Mouse (Mus musculus) thymus, postnatal 0 days (tissue): ENCODE results near the gene Tmem252. TPM values are rescaled to one million over a fixed set of nuclear protein-coding genes. Genes with fewer than 3 reads are reported as not detected.

Experiments
- DNase-seq: peaks from one replicate; pipeline ENCODE4 v3.0.0-alpha.2; 2015; ENCODE audit warnings: low spot score
- polyA plus RNA-seq: library from polyadenylated mRNA; unstranded; fragments of >200 nt; fragmentation: Nextera tagmentation; extraction: Ambion mirVana; gene quantifications from 2 replicates; pipeline ENCODE4 v1.2.1, GENCODE M21; 2015

Gene Tmem252
- polyA plus RNA-seq = 1.1 and 1.8 TPM in 2 replicates

DNA sequence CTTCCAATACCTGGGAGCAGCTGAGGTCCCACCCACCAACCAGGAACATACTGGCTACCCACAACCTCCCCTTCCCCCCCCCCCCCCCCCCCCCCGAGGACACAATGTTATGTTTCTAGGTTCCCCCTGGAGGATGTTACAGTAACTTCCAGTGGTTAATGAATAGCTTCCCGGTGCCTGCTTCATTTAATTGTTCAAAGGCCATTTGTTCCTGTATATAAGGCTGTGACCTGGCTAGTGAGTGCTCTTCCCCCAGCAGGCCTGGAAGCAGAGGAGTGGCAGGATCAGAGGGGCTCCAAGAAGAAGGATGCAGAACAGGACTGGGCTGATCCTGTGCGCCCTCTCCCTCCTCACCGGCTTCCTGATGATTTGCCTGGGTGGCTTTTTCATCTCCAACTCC is at the start of gene Tmem252:
TSS of gene Tmem252 (plus strand) at position 247 of the 400 bp plus-strand sequence.
- no peak for DNase-seq

DNA sequence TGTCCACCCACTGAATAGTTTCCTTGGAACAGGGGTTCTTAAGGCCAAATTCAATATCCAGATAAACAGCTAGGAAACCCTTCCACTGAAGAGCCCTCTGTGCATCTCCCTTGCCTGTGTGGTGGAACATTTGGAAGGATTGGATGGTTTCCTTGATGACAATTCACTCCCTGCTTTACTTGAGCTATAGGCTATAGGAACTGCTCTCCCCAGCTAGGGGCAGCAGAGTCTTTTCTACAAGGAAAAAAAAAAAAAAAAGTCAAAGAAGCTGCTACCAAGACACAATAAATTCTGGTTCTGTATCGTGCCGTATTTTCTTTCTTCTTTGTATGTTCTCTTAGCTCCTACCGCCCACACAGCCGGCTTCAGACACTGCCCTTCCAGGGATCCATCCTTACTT is 45.8 kb upstream of the Tmem252 start:
- no peak for DNase-seq

- no peak for DNase-seq
Measured at GRCm38 (mm10) chr19:24633008-24633407, 40.8 kb upstream of the Tmem252 start.

DNA sequence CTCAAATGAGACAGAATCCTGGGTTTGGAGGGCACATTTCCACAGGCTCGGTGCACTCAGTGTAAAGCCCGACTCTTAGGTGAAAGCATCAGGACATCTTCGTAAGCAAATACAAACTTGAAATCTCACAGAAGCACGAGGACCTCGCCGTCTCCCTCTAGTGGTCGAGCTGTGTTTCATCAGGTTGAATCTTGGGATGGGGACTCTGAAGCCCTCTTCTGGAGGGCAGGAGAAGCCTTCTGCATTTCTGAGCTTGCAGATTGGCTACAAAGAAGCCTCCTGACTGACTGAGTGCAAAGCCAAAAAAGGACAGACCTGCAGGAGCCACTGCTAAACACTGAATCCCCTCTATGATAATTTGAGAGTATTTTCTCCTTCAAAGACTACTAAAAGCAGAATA is 39.2 kb upstream of the Tmem252 start:
- peak; percentile 78 for DNase-seq

- DNase-seq = no peak
Measured at GRCm38 (mm10) chr19:24636616-24637015, 37.2 kb upstream of the Tmem252 start.

DNA sequence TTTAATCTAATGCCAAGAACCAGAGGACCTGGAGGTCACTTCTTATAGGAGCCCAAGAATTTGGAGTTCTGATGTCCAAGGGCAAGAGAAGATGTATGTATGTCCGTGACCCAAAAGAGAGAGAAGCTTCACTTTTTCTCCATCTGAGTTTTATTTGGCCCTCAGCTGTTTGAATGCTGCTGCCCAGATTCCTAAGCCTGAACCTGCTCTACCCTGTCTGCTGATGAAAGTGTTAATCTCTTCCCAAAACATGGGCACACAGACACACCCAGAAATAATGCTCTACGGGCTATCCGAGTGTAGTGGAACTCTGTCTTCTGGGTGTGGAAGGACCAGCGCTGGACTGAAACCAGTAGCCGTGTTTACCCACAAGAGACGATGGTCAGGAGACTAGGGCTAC is 35.8 kb upstream of the Tmem252 start:
- no peak for DNase-seq

DNA sequence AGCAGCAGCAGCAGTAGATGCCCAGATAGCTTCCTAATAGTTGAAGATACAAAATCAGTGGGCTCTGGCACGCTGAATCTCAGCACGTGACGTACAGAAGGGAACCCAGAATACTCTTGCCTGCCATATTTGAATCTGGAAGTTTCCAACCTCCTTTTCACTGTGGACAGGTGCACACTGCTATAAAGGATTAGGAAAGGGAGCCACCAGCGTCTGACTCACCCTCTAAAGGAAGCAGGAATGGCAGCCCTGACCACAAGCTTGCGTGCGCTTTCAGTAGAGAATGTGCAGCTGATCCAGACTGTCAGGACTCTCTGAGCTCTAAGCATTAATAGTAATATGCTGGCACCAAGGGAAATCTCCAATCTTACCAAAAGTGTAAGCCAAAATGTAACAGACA is 32.8 kb upstream of the Tmem252 start:
- DNase-seq = no peak

DNA sequence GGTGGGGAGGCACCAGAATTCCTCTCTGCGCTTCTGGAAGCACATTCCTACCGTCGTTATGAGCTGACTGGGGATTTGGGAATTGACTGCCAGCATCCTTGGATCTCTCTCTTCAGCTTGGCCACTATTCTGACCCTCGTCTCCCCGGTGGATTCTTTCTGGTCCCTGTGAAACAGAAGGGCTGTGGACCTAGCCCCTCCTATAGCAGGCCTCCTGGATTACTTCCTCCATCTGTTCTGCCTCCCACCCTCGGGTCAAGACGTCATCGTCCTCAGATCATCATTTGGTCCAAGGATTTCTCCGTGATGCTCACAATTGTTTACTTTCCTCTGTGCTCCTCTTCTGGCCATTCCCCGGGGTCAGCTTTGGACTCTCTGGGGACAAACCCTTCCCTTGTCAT is 28.8 kb upstream of the Tmem252 start:
- no peak for DNase-seq

DNA sequence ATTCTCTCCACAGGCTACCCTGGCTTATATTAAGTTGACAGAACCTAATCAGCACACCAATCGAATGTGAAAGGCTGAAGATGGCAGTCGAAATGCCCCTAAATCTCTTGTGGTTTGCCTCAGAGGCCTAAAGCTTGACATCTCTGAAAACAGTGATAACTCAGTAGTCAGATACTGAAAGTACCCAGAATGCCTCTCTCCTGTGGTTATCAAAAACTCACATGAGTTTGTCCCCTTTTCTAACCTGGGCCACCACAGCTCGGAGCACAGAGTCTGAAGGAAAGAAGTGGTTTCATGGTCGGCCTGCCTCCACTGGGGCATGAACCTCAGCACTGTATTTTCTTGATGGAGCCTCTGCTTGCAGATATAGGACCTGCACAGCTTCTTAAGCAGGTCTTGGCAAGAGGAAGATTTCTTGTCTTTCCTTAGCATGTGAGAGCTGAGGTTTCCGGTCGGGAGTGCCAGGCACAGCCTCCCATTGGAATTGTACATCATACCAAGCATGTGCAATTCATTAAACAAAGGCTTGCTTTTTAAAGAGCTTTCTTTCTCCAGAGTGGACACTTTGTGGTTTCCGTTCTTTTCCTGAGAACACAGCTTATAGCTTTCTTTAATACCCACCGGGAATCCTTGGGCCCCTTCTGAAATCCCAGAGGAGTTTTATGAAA is 27.5 kb upstream of the Tmem252 start:
- DNase-seq = no peak

DNA sequence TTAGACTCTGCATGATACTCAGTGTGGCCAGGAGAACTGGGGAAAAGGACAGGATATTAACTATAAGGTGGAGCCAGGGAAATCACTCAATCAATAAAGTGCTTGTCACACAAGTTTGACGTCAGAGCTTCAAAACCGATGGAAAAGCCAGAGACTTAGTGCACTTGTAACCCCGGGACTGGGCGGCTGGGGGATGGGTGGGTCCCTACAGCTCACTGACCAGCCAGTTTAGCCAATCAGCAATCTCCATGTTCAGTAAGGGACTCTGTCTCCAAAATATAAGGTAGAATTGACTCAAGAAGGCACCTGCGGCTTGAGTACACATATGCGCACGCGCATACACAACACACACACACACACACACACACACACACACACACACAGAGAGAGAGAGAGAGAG is 25.8 kb upstream of the Tmem252 start:
- no peak for DNase-seq

DNA sequence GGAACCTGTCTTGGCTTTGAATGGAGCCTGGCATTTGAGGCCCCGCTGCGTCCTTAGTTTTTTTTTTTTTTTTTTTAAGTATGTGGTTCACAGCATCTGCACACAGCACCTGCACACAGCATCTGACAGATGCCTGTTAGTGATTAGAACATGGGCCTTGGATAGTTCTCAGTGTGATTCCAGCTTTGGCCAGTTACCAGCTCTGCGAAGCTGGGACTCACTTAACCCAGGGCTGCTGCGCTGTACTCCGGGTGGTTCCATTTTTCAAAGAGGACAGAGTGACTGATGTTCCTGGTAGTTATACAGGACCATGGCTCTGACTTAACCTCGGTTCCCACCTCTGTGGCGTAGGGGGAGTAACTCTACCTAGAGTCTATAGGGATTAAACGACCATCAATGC is 23.4 kb upstream of the Tmem252 start:
- no peak for DNase-seq

DNA sequence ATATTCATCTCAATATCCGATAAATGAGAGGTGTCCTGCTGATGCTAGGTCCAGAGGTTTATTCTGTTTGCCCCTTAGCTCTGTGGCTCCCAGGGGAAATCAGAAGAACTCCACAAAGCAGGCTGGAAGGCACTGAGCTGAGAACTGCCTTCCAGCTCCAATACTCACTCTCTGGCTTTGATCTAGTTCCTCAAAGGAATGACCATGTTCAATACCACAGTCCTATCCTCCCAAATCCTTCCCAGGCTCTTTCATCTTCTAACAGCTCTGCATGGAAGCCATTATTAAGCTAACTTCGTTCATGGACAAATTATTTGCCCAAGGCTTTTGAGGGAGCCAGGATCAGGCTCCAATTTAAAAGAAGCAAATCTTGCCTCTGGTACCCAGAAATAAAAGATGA is 22.2 kb upstream of the Tmem252 start:
- DNase-seq = no peak

DNA sequence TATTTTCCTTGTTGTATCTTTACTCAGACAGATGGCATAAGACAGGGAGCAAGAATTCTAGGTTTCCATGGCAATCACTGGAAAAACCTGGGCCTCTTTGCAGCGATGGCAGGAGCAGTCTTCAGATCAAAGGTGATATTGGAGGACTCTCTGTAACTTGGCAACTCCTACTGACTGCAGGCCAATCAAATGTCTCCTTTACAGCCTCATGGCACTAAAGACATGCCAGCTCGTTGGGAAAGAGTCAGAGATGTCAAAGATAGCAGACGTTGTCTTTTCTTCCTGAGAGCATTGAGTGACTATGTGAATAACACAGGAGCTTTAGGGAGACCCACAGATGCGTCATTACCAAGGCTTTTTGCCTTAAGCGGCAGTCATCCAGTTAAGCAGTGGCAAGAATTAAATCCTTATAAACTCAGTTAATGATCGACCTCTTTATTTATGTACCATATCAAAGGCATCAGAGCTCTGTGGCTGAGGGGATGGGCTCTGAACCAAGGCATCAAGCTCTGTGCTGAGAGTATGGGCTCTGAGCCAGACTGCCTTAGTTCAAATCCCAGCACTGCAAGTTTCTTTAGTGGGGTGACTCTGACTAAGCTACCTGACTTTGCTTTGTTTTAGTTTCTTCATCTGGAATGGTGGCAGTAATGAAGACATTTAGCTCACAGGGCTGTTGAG is 21.3 kb upstream of the Tmem252 start:
- no peak for DNase-seq

DNA sequence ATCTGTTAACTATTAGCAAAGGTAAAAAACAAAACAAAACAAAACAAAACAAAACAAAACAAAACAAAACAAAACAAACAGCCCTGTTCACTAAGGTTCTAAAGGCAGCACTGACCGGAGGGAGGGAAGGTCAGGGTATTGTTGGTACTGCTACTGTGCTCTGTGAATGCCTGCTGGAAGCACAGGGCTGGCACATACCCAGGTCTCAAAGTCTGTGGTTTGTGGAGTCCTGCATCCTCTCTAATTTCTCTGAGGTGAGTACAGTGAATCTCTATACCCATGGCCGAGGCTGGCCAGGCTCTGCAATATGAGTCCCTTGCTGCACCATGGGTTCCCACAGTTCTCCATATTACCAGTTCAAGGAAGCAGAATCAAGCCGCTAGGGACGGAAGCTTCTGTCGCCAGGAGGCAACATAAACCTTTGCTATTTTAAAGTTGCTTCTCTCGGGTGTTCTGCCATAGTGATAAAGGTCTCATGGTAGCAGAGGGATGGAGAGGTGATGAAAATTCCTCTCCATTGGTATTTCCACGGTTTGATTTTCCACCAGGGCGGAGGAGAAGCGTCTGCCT is 20.5 kb upstream of the Tmem252 start:
- DNase-seq = no peak

DNA sequence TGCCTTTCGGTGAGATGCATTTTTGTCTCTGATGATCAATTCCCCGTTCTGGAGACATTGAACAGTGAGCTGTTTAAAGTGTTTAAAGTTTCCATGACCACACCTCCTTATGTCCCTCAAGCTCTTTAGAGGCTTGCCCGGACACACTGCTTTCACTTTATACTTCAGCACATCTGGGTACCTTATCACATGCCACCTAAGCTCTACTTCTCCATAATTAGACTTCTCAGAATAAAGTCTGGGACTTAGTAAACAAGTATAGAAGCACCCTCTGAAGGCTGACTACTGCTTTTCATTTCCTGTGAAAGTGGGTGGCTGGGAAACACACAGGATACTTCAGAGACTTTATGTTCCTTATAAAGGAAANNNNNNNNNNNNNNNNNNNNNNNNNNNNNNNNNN is 16.8 kb upstream of the Tmem252 start:
- no peak for DNase-seq

DNA sequence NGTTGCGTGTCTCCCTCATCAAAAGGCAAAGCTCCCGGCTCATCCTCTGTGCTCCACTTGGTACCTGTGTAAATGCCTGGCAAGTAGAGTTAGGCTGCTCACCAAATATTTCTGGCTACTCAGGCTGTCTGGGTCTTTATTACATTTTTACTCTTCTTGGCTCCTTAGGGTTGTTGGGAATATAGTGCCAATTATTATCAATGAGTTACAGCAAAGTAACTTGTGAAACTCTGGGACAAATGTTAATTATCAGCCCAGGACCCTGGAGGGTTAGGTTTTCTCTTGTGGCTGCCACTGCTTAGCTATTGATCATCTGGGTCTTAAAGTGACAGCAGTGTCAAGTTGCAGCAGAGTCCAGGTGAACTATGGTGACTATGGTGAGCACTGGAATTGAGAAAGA is 11.5 kb upstream of the Tmem252 start:
- no peak for DNase-seq

DNA sequence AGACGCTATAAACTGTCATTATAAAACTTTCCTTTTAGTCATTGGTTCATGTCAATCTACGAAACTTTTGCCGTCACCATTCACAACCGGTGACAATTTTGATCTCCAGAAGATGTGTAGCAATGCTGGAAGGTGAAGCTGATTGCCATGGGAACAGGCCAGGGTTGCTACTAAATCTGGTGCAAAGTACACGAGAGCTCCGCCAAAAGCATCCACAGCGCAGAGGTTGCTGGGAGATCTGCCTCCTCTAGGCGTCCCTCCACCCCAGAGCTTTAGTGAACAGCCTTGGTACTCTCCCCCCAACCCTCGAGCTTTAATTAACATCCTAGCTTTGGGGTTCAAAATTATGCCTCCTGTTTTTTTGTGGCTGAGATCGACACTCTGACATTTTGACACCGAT is 8.0 kb upstream of the Tmem252 start:
- DNase-seq = no peak

GRCm38 (mm10) chr19:24667527-24667926 is 6.3 kb upstream of the Tmem252 start:
- no peak for DNase-seq

DNA sequence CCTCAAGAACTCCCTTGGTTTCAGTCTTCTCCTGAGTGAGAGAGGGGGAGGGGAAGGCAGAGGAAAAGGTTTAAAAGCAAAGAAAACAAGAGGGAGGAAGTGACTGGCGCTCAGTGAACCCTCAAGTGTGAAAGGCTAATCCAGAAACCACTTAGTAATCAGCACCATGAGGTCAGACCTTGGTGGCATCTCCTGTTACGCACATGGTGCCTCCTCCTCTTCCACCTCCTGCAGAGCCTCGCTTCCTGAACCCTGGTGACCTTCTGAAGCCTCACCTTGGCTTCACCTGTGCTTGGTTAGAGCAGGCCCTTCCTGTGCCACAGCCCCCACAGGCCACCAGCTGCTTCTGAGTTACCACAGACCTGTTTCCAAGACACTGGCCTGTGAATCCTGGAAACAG is 2.2 kb upstream of the Tmem252 start:
- DNase-seq = no peak

DNA sequence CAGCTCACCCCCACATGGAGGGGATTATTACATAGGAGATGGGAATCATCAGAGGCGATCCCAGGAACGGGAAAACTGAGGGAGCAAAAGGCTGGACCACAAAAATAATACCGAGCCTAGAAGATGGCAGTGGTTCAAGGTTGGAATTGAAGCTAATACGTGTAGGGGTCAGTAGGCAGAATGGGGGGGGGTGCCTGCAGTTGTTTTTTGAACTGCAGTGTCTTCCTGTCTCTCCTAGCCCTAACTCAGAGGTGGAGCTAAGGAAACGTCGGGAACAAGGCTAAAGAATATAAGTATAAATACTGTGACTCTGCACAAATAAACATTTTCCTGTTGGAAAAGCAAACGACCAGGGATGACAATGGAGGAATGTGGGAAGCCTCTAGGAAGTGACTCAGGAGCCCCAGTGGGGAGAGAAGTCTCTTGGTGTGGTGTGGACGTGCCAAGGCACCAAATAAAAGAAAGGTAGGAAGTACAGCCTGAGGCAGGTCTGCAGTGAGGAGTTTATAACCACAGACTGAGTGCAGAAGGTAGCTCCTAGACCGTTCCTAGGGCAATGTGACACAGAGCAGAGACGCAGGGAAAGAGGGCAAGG is 1.3 kb upstream of the Tmem252 start:
- DNase-seq = no peak

GRCm38 (mm10) chr19:24673331-24673730 is 477 bp upstream of the Tmem252 start:
- DNase-seq = no peak

DNA sequence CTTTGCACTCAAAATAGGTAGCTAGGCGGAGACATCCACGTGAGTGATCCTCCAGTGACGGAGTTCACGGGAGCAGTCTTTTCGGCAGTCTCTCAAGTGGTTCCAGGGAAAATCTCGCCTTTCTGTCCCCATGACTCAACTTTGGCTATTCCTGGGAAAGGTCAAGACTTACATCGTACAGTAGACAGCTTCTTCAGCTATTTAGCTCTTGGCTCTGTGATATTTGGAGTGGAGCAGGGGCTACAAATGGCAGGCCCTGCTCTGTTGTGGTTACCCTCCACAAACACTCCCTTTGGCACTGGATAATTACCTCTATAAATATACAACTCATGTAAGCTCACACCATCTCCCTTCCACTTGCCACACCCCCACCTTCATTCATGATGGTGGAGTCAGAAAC is 2.6 kb downstream of the Tmem252 start:
- DNase-seq = no peak
